Mouse (Mus musculus) liver, embryonic 14.5 days (tissue): ENCODE measurements around the gene Slc25a35.

Experiments
- CTCF ChIP-seq: IDR thresholded peaks from 2 replicates; pipeline ENCODE4 v1.5.1; 2016; ENCODE audit warnings: antibody characterized with exemption, low read depth, control low read depth
- EP300 ChIP-seq: IDR thresholded peaks from 2 replicates; pipeline ENCODE4 v1.6.1; 2016; ENCODE audit warnings: antibody characterized with exemption, low read depth

GRCm38 (mm10) chr11:68970232-68970631 is 2.3 kb downstream of the Slc25a35 start:
- TF ChIP-seq CTCF: no peak
- TF ChIP-seq EP300: no peak
